Mouse (Mus musculus): ENCODE data around the gene Dbp. TPM values are rescaled to one million over a fixed set of nuclear protein-coding genes. Genes with fewer than 3 reads are reported as not detected.
"Not testable (repeated sequence)": the region's sequence is repeated elsewhere in the genome, so short reads cannot be mapped to it uniquely, and the experiment has no call there.

Dbp gene
- 10 to 100 TPM; 49.8 to 51.5 TPM for total RNA-seq (2021)

GRCm38 (mm10) chr7:45704730-45705442 lies at the start of gene Dbp:
TSS of gene Dbp (plus strand) at chr7:45705088.
- DNase-seq: peak; percentile 99 to 100

DNA sequence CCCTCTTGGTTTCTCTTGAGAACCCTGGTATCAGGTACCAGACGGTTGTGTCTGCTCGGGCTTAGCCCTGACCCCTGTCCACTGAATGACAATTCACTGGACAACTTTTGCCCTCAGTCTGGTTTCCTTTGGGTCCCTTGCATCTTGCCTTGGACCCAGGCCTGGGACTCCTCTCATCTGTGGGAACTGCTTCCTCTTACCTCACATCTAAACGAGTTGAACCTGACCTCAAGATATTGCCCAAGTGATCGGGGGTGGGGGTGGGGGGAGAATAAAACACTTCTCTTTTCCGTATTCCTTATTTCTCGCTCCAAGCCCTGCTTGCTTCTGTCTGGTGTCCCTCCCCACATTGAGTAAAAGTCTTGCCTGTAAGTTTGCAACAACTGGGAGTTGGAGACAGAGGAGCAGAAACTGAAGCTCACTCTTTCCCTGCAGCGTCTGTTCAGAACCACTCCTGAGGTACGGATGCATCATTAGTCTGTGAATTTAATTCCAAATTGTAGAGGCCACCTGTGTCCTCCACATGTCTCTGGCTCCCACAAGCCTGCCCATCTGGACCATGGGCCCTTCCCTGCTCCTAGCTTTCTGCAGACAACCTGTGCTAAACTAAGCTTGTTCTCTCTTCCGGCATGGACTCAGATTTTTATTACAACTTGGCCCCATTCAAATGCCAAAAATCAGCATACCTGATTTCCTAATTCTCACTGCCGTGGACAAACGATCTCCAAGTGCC lies 44.0 kb upstream of the Dbp start:
- DNase-seq: no peak

- not testable (repeated sequence) for DNase-seq
Measured at GRCm38 (mm10) chr7:45661702-45662101, 43.2 kb upstream of the Dbp start.

DNA sequence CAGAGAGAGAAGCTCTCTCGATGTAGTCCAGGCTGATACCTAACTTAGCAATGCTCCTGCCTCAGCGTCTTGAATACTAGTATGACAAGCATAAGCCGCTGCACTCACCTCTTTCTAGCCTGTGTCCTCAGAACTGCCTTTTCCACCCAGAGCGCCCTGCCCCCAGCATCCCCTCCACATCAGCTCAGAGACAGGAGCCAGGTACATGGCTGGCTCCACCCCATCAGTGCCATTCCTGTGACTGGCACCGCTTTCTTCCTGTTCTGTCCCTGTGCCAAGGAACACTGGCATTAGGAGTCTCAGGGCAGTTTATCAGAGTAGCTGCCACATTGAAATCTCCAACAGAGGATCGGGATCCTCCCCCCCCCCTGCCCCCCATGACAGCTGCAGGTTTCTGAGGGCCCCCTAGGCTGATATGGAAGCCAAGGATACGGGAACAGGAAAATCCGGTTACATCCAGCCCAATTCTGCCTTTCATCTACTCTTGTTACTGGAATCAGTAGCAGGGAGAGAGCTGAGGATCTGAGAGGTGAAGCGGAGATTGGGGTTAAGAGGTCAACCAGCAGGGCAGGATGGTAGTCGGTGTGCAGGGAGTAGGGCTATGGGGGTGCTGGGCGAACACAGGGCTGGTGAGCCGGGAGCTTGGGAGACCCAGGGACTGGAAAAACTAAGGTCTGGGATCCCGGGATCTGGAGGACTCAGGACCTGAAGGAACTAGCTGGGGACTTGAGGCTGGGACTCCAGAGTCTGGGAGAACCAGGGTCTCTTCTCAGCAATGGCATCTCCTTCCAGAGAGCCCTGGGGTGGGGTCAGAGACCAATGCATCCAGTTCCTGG lies 39.4 kb upstream of the Dbp start:
- DNase-seq: no peak

DNA sequence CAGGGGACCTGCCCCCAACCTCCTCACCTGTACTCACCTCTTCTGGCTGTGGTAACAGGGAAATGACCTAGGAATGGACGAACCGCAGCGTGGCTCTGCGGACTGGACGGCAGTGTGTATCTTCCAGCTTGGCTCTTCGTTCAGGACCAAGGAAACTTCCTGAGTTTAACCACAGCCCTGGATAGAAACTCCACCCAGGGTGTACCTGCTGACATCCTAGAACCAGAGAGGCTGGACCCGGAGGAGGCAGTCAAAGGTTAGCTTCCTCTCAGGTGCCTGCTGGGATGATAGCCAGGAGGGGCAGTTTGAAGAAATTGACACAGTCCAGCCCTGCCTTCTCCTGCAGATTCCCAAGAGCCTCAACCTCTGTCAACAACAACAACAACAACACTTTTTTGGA lies 38.7 kb upstream of the Dbp start, which contains the start of gene Fut2:
TSS of gene Fut2 (minus strand) at position 234 of the 400 bp plus-strand sequence.
- DNase-seq: no peak

DNA sequence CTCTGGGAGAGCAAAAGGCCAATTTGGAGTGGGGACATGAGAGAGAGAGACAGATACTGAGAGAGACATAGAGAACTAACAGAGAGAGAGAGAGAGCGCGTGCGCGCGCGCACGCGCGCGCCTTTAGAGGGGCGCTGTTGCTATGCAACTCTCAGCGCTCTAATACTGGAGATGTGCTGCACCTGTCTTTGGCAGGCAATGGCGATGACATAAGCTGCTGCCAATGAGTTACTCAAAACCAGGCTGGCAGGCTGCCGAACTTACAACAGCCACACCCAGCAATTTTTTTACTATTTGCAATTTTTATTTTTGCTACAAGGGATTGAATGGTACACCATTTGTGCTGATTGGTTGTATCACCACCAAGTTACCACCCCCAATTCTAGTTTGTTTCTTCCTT lies 37.1 kb upstream of the Dbp start:
- DNase-seq: no peak

DNA sequence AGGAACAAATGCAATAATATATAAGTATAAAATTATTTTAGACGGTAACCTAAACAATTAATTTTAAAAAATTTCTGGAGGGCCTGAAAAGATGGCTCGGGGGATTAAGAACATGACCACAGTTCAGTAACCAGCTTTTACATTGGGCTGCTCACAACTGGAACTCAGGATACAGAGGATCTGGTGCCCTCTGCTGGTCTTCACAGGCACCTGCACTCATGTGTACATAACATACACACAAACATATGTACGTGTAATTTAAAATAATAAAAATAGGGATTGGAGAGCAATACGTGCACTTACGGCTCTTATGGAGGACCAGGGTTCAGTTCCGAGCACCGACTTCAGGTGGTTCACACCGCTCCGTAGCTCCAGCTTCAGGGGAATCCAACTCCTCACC lies 36.0 kb upstream of the Dbp start:
- no peak for DNase-seq

- no peak for DNase-seq
Measured at GRCm38 (mm10) chr7:45677627-45678295, 27.1 kb upstream of the Dbp start.

DNA sequence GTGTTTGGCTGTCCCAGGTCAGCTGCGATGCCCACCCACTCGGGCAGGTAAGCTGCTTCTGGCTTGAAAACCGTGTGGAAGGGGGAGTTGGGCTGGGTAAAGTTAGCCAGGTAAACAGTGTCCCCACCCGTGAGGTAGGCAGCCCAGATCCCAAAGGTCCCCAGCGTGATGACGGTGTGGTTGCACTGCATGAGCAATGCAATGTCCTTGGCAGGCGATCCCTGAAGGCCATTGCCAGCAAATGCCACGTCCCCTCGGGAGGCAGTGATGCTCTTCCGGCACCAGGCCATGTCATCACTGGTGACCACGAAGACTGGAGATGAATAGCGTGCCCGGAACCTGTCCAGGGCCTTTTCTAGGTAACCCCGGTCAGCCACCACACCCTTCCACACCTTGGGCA lies 26.4 kb upstream of the Dbp start:
- DNase-seq: no peak

DNA sequence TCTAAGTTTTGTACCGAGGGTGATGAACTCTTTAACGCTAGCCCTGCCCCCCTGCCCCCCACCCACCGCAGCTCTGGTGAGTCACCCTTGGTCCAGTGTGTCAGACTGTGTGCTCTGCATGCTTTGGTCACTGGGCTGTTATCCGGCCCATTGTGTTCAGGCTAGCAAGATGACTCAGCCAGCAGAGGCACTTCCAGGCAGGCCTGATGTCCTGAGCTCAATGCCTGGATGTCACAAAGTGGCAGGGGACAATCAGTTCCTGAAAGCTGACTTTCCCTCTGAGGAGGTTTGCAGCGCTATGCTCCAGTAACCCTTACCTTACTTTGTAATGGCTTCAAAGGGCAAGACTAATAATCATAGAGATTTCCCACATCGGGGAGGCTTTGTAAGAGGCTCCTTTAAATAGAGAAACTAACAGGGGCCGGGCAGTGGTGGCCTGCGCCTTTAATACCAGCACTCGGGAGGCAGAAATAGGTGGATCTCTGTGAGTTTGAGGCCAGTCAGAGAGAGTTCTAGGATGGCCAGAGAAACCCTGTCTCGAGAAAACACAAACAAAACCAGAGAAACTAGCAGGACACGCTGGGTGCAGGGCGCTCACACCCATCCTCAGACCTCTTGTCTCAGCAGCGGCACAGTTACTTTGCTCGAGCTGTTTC lies 24.8 kb upstream of the Dbp start:
- DNase-seq: no peak

DNA sequence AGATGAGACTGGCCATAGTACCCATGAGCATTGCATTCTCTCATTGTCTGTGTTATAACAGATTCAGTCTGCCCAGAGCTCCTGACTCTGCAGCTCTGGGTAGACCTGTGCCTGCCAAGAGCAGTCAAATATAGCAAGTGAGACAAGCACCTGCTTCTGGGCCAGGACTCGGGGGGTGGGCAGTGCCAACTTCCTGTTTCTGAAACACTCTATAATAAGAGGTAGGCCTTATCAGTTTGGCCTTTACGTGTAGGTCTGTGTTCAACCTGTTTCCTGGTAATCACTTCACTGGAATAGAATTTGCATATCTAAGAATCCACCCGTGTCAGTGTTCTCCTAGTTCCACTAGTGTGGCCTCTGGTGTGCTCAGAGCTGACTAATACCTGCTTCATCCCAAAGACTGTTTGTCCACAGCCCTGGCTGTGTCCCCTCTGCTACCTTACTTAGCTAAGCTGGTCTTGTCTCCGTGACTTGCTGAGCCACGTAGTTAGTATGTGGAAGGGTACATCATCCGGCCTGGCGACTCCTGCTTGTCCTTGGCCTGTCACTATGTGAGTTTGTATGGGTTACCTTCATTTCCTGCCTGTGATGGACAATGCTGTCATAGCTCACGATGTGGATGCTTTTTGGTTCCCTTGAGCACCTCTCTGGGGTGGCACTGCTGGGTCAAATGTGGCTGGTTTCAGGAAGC lies 23.7 kb upstream of the Dbp start:
- no peak for DNase-seq

DNA sequence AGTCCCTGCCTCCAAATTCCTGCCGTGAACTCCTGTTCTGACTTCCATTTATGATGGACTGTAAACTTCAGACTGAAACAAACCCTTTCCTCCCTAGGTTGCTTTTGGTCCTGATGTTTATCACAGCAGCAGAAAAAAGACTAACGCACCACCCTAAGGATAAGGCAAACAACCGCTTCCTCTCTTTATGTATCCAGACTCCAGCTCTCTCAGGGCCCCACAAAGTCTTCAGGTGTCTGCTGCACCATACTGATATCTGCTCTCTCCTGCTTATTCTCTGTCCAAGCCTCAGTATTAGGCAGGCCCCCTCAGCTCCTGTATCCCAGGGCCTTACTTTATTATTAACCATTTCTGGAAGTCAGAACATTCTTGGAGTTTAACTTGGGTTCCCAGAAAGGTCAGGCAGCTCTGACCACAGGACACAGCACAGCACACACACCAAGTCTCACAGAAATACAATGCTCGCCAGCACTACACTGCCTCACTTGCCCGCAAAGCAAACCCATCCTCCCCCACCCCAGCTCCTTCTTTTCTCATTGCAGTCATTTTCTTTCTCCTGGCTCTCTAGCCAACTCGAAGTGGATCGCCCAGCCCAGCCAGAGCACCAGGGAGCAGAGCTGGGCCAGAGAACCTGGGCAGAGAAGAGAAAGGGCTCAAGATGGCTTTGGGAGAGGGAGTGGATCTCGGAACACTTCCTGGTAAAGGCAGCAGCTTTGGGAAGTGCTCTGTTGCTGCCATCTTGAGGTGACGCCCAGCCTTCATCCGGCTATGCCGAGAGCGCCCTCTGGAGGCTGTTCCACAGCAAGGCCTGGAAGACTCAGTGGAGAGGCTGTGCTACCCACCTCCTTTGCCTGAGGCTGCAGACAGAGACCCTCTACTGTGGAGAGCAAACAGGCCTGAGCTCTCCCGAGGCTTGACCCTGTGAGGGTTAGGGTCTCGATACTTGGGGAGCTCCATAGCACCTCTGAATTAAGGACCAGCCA lies 22.5 kb upstream of the Dbp start:
- peak; percentile 80 to 84 for DNase-seq

GRCm38 (mm10) chr7:45683396-45684050 lies 21.4 kb upstream of the Dbp start, which contains the start of gene Ntn5:
TSS of gene Ntn5 (plus strand) at chr7:45684022.
- no peak for DNase-seq

DNA sequence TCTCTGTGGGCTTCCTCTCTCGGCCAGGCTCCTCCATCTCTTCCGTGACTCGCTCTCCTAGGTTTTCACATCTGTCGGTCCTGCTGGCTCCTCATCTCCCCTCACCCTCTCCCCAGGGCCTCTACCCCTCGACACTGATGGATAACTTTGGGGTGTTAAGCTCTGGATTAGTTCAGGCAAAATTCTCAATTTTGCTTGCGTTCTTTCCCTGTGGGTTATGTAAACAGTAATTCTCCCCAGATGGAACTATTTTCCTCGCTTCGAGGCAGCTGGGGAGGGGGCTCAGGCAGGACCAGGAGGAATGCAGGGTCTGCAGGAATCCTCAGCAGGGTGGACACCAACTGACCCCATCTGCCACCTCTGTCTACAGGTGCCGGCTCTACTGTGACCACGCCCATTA lies 19.1 kb upstream of the Dbp start:
- DNase-seq: no peak

- DNase-seq: no peak
Measured at GRCm38 (mm10) chr7:45686841-45687240, 18.0 kb upstream of the Dbp start.

- DNase-seq: no peak
Measured at GRCm38 (mm10) chr7:45689099-45689498, 15.8 kb upstream of the Dbp start.

DNA sequence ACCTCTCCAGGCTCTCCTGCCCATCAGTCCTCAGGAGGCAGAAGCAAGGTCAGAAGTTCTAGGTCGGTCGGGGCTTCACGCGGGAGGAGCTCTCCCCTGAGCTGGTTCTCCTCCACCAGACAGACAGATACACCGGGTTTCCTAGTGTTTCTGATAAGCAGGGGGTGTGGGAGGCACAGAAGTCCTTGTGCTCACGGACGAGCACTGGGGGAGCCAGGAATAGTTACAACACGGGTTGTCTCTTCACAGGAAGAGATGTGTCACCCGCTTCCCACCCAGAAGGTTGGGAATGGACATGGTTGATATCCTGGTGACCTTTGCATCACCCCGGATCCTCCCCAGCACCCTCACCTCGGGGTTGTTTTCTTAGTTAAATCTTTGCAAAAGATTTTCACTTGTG lies 15.1 kb upstream of the Dbp start:
- DNase-seq: no peak

DNA sequence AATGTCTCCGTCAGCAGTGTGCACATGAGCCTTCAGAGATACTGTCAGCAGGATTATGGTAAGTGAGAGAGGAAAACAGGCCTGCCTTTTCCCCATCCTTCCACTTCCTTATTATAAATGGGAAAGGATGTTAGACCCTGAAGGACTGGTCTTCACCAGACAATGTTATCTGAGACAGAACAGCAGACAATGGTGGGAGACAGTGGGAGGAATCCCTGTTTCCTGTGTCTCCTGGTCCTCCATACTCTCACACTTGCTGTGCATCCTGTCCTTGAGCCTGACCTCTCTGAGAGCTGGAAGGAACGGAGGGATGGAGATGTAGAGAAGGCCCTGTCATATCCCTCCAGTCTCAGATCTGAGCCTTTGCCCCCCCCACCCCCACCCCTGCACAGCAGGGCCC lies 12.5 kb upstream of the Dbp start:
- no peak for DNase-seq

GRCm38 (mm10) chr7:45693921-45694591 lies 10.8 kb upstream of the Dbp start, which contains the start of gene Sec1:
TSS of gene Sec1 (minus strand) at chr7:45694402.
- no peak for DNase-seq
